In genomic region chr14:25795561-25796174, GRCm38 (mm10) we compare ENCODE assay signal across 8 mouse cellular contexts. TPM values are rescaled to one million over a fixed set of nuclear protein-coding genes. Genes with fewer than 3 reads are reported as not detected.
DNase-seq lines count a peak whose midpoint lies in the region; ATAC-seq lines count a peak whose summit lies in the region.

No protein-coding gene starts in this region.

- H3K36me3 ChIP-seq in heart, embryonic 12.5 days: no peaks in the 10 kb centered on the region
- H3K36me3 ChIP-seq in lung, embryonic 16.5 days (ENCODE audit: control insufficient read depth, insufficient read depth, low read length): no peaks in the 10 kb centered on the region

- no peak overlapping the region for H3K9ac ChIP-seq in heart, embryonic 12.5 days
- H3K9ac ChIP-seq in lung, embryonic 16.5 days (ENCODE audit: low read length): no peak overlapping the region

- no peak overlapping the region for H3K27ac ChIP-seq in heart, embryonic 12.5 days (ENCODE audit: poor library complexity, severe bottlenecking)
- peak overlapping the region; percentile 67 for H3K27ac ChIP-seq in lung, embryonic 16.5 days (ENCODE audit: low read length)

- H3K27me3 ChIP-seq in heart, embryonic 12.5 days (replicated peaks): no peaks in the 10 kb centered on the region
- no peaks in the 10 kb centered on the region for H3K27me3 ChIP-seq in lung, embryonic 16.5 days (ENCODE audit: control insufficient read depth, insufficient read depth, low read depth, low read length)

- 0 out of 2 replicates have a peak, but pooled peaks cover 3% of the 10 kb centered on the region for H3K9me3 ChIP-seq in heart, embryonic 12.5 days (replicated peaks)
- no peaks in the 10 kb centered on the region for H3K9me3 ChIP-seq in lung, embryonic 16.5 days (ENCODE audit: control insufficient read depth, low read length)

- H3K4me1 ChIP-seq in heart, embryonic 12.5 days (replicated peaks): peaks cover 7% of the 10 kb centered on the region
- peaks cover 3% of the 10 kb centered on the region; the same call in 1 of the 2 replicates for H3K4me1 ChIP-seq in lung, embryonic 16.5 days (replicated peaks; ENCODE audit: control insufficient read depth, insufficient read depth, low read length)

- WGBS in heart, embryonic 12.5 days: 30% methylated on average over 10 of the region's 10 CpGs
- WGBS in lung, embryonic 16.5 days: 23% methylated on average over 10 of the region's 10 CpGs

- peak; percentile 77 for ATAC-seq in heart, embryonic 12.5 days (ENCODE audit: insufficient number of reproducible peaks, low FRiP score)
- ATAC-seq in lung, embryonic 16.5 days (ENCODE audit: low read depth): peak; percentile 90

- no peak overlapping the region for H3K4me3 ChIP-seq in heart, embryonic 12.5 days
- H3K4me3 ChIP-seq in lung, embryonic 16.5 days (ENCODE audit: low read length): no peak overlapping the region

- H3K4me2 ChIP-seq in heart, embryonic 12.5 days: peak overlapping the region; percentile 33
- no peak overlapping the region for H3K4me2 ChIP-seq in lung, embryonic 16.5 days (ENCODE audit: low read depth, low read length)

- DNase-seq in frontal cortex, postnatal 36 days (ENCODE audit: low spot score in 2 of 2): peak; percentile 23 to 31
- no peak for DNase-seq in frontal cortex, postnatal 25 days (ENCODE audit: low spot score in 2 of 2)
- peak; percentile 72 for DNase-seq in embryo, embryonic 10.5 days (ENCODE audit: low spot score)
- DNase-seq in kidney, postnatal 14 days: peak; percentile 62
- peak; percentile 87 for DNase-seq in skeletal muscle tissue, adult 2 months (ENCODE audit: low read depth, low spot score)
- DNase-seq in thymus, postnatal 4 days: no peak

RNA-seq across cellular contexts. Expression of gene Zcchc24, which starts 26.8 kb away (rescaled TPM):
- polyA plus RNA-seq in heart, embryonic 12.5 days (2016; fragmentation: Nextera tagmentation; extraction: Ambion mirVana): 30.4 and 31.9 TPM in 2 replicates
- polyA plus RNA-seq in lung, embryonic 16.5 days (2015; fragmentation: Nextera tagmentation; extraction: Ambion mirVana): 12.8 and 14.6 TPM in 2 replicates

RNA-seq across cellular contexts. Expression of gene Anxa11, which starts 46.3 kb away (rescaled TPM):
- 23.5 and 24.1 TPM in 2 replicates for polyA plus RNA-seq in heart, embryonic 12.5 days (2016; fragmentation: Nextera tagmentation; extraction: Ambion mirVana)
- polyA plus RNA-seq in lung, embryonic 16.5 days (2015; fragmentation: Nextera tagmentation; extraction: Ambion mirVana): 32.0 and 34.2 TPM in 2 replicates

Comparison
In these comparisons a context has a peak if more than half of its experiments do, and no peak if none do; other contexts are left out.
1. DNase-seq: peak in frontal cortex, postnatal 36 days (2 of 2), embryo, embryonic 10.5 days (single experiment), kidney, postnatal 14 days (single experiment) and skeletal muscle tissue, adult 2 months (single experiment); none in frontal cortex, postnatal 25 days (0 of 2) and thymus, postnatal 4 days (single experiment).